Mouse (Mus musculus): ENCODE data around the gene Klhl40.

GRCm38 (mm10) chr9:121828314-121828713 lies 50.9 kb downstream of the Klhl40 start:
- TF ChIP-seq POLR2A (IDR thresholded peaks at IDR 0.05; ENCODE audit: insufficient read depth, low read length) = no peak
- no peak for TF ChIP-seq CTCF (IDR thresholded peaks at IDR 0.05; ENCODE audit: low read depth, low read length)
- TF ChIP-seq EP300 (IDR thresholded peaks at IDR 0.05; ENCODE audit: insufficient read depth, low read depth, low read length) = no peak

All from ES-Bruce4 (cell line).